Mouse (Mus musculus) forebrain, embryonic 14.5 days (tissue): ENCODE results near the gene Vps26b. TPM values are rescaled to one million over a fixed set of nuclear protein-coding genes. Genes with fewer than 3 reads are reported as not detected.

Experiments used
- ATAC-seq: fragments of 200-750 bp; cut with Nextera tagmentation; 2 replicates; pipeline ENCODE4 v1.8.0; 2017; ENCODE audit warnings: mild to moderate bottlenecking, moderate library complexity
- DNase-seq: peaks from one replicate; pipeline ENCODE4 v3.0.0-alpha.2; 2015; ENCODE audit warnings: low spot score
- H3K27ac ChIP-seq: fragments of 300-500 bp; sonication (generic); 2 replicates; pipeline ENCODE4 v1.5.1; 2014; ENCODE audit warnings: low read depth, mild to moderate bottlenecking, control low read depth, low read length, moderate library complexity
- H3K27me3 ChIP-seq: fragments of 300-500 bp; sonication (generic); replicated peaks from 2 replicates; pipeline ENCODE4 v1.6.1; 2014; ENCODE audit warnings: low read length, control low read depth, mixed read lengths; ENCODE audit not compliant: control insufficient read depth, insufficient read depth
- H3K36me3 ChIP-seq: fragments of 300-500 bp; sonication (generic); 2 replicates; pipeline ENCODE4 v1.6.1; 2014; ENCODE audit warnings: low read length, control low read depth; ENCODE audit not compliant: control insufficient read depth, insufficient read depth
- H3K4me1 ChIP-seq: fragments of 300-500 bp; sonication (generic); 2 replicates; pipeline ENCODE4 v1.6.1; 2014; ENCODE audit warnings: antibody characterized with exemption, low read length, control low read depth; ENCODE audit not compliant: control insufficient read depth, insufficient read depth
- H3K4me2 ChIP-seq: fragments of 300-500 bp; sonication (generic); 2 replicates; pipeline ENCODE4 v1.6.1; 2014; ENCODE audit warnings: mild to moderate bottlenecking, control low read depth, low read length
- H3K4me3 ChIP-seq: fragments of 300-500 bp; sonication (generic); 2 replicates; pipeline ENCODE4 v1.5.1; 2014; ENCODE audit warnings: low read depth, low read length, control low read depth
- H3K9ac ChIP-seq: fragments of 300-500 bp; sonication (generic); 2 replicates; pipeline ENCODE4 v1.6.1; 2014; ENCODE audit warnings: mild to moderate bottlenecking, low read length, control low read depth, moderate library complexity
- H3K9me3 ChIP-seq: fragments of 300-500 bp; sonication (generic); replicated peaks from 2 replicates; pipeline ENCODE4 v1.6.1; 2016; ENCODE audit warnings: low read length, control low read depth, mixed read lengths; ENCODE audit not compliant: control insufficient read depth
- whole genome bisulfite sequencing: fragments of 180-500 bp; shearing (Covaris S2); extraction: QIAGEN DNeasy Blood & Tissue Kit; methylation state at CpG from one replicate; pipeline ENCODE4 v1.1.7; 2014; 5-methylcytosine and 5-hydroxymethylcytosine counted together
- polyA plus RNA-seq: library from polyadenylated mRNA; unstranded; fragments of >200 nt; fragmentation: Nextera tagmentation; extraction: Ambion mirVana; gene quantifications from 2 replicates; pipeline ENCODE4 v1.2.1, GENCODE M21; 2014

Vps26b gene
- polyA plus RNA-seq, result 77.9 and 84.4 TPM in 2 replicates

GRCm38 (mm10) chr9:27029828-27030762 lies at the start of gene Vps26b, which contains the start of gene Ncapd3:
Gene Vps26b, minus strand, starts transcription at chr9:27030065.
Gene Ncapd3, plus strand, starts transcription at chr9:27030175.
- no peaks in the 10 kb centered on the region for H3K36me3 ChIP-seq
- ATAC-seq (peak; percentile 96), DNase-seq (peak; percentile 99)
- under 1% methylated on average over 69 of the region's 80 CpGs for WGBS
- H3K9ac ChIP-seq, result peak within 1 kb of the TSS; percentile 97
- H3K9me3 ChIP-seq, result no peaks in the 10 kb centered on the region
- no peaks in the 10 kb centered on the region for H3K27me3 ChIP-seq
- peaks cover 31% of the 10 kb centered on the region for H3K4me1 ChIP-seq
- H3K27ac ChIP-seq, result peak within 1 kb of the TSS; percentile 89
- H3K4me2 ChIP-seq, result peak within 1 kb of the TSS; percentile 89
- peak within 1 kb of the TSS; percentile 93 for H3K4me3 ChIP-seq

- H3K9me3 ChIP-seq, result no peaks in the 10 kb centered on the region
- H3K36me3 ChIP-seq, result peaks cover 76% of the 10 kb centered on the region
- ATAC-seq, result no peak
These were observed 45.9 kb upstream of the Vps26b start for GRCm38 (mm10) chr9:27075812-27076211.

GRCm38 (mm10) chr9:27074677-27075076 lies 44.8 kb upstream of the Vps26b start:
- no peak overlapping the region for H3K27ac ChIP-seq
- H3K27me3 ChIP-seq, result no peaks in the 10 kb centered on the region
- H3K4me2 ChIP-seq, result no peak overlapping the region
- DNase-seq (peak; percentile 61), ATAC-seq (no peak)
- WGBS, result 97% methylated on average over 1 of the region's 1 CpGs
- no peak overlapping the region for H3K4me3 ChIP-seq
- peaks cover 78% of the 10 kb centered on the region for H3K36me3 ChIP-seq
- no peak overlapping the region for H3K9ac ChIP-seq
- H3K9me3 ChIP-seq, result no peaks in the 10 kb centered on the region
- H3K4me1 ChIP-seq, result no peaks in the 10 kb centered on the region

More at GRCm38 (mm10) chr9:27075812-27076211, 45.9 kb upstream of the Vps26b start:
- Histone ChIP-seq H3K27ac (no peak overlapping the region), H3K27me3 (no peaks in the 10 kb centered on the region), H3K9ac (no peak overlapping the region), H3K4me1 (no peaks in the 10 kb centered on the region), H3K4me2 (no peak overlapping the region), H3K4me3 (no peak overlapping the region)
- DNase-seq, result no peak

- Histone ChIP-seq H3K4me3 (no peak overlapping the region), H3K27ac (no peak overlapping the region), H3K4me1 (no peaks in the 10 kb centered on the region), H3K4me2 (no peak overlapping the region), H3K9me3 (no peaks in the 10 kb centered on the region), H3K27me3 (no peaks in the 10 kb centered on the region), H3K9ac (no peak overlapping the region), H3K36me3 (peaks cover 87% of the 10 kb centered on the region)
- WGBS, result 94% methylated on average over 4 of the region's 4 CpGs
- ATAC-seq, result no peak
- no peak for DNase-seq
These were observed 41.0 kb upstream of the Vps26b start for GRCm38 (mm10) chr9:27070895-27071294.

- ATAC-seq (no peak), DNase-seq (no peak)
- H3K4me1 ChIP-seq, result no peaks in the 10 kb centered on the region
- no peak overlapping the region for H3K9ac ChIP-seq
- H3K4me2 ChIP-seq, result no peak overlapping the region
- no peak overlapping the region for H3K27ac ChIP-seq
- H3K9me3 ChIP-seq, result no peaks in the 10 kb centered on the region
- no peaks in the 10 kb centered on the region for H3K27me3 ChIP-seq
- WGBS, result 95% methylated on average over 5 of the region's 5 CpGs
- H3K4me3 ChIP-seq, result no peak overlapping the region
- H3K36me3 ChIP-seq, result peaks cover 84% of the 10 kb centered on the region
These were observed 28.5 kb upstream of the Vps26b start for GRCm38 (mm10) chr9:27058341-27058740.

- DNase-seq, result peak; percentile 32
- Histone ChIP-seq H3K27me3 (no peaks in the 10 kb centered on the region), H3K4me3 (no peak overlapping the region), H3K4me2 (no peak overlapping the region), H3K27ac (no peak overlapping the region), H3K4me1 (no peaks in the 10 kb centered on the region), H3K9ac (no peak overlapping the region), H3K9me3 (no peaks in the 10 kb centered on the region), H3K36me3 (peaks cover 78% of the 10 kb centered on the region)
- 93% methylated on average over 2 of the region's 2 CpGs for WGBS
- ATAC-seq, result no peak
These were observed 19.6 kb upstream of the Vps26b start for GRCm38 (mm10) chr9:27049492-27049891.

- Histone ChIP-seq H3K27ac (no peak overlapping the region), H3K9me3 (no peaks in the 10 kb centered on the region), H3K36me3 (peaks cover 86% of the 10 kb centered on the region), H3K9ac (no peak overlapping the region), H3K4me2 (no peak overlapping the region), H3K4me3 (no peak overlapping the region), H3K4me1 (no peaks in the 10 kb centered on the region), H3K27me3 (no peaks in the 10 kb centered on the region)
- DNase-seq (no peak), ATAC-seq (no peak)
- 96% methylated on average over 5 of the region's 5 CpGs for WGBS
These were observed 14.0 kb upstream of the Vps26b start for GRCm38 (mm10) chr9:27043892-27044291.

GRCm38 (mm10) chr9:27030763-27031100 lies 867 bp upstream of the Vps26b start:
- no peaks in the 10 kb centered on the region for H3K9me3 ChIP-seq
- H3K4me2 ChIP-seq, result peak overlapping the region; percentile 79
- peaks cover 31% of the 10 kb centered on the region for H3K4me1 ChIP-seq
- no peaks in the 10 kb centered on the region for H3K36me3 ChIP-seq
- no peaks in the 10 kb centered on the region for H3K27me3 ChIP-seq
- DNase-seq (no peak), ATAC-seq (no peak; the same call in 1 of the 2 replicates)
- H3K27ac ChIP-seq, result no peak overlapping the region; the same call in 1 of the 2 replicates
- peak overlapping the region; percentile 97 for H3K9ac ChIP-seq
- peak overlapping the region; percentile 93 for H3K4me3 ChIP-seq
- WGBS, result under 1% methylated on average over 17 of the region's 17 CpGs
